Mouse (Mus musculus) stomach, postnatal 0 days (tissue): Measurements from ENCODE around the gene Bmp2k.

Experiments used
- CTCF ChIP-seq: IDR thresholded peaks from 2 replicates; pipeline ENCODE4 v1.5.1; 2016; ENCODE audit warnings: antibody characterized with exemption, low read depth, mild to moderate bottlenecking, moderate library complexity
- EP300 ChIP-seq: optimal IDR thresholded peaks from 2 replicates; pipeline ENCODE3; 2016; ENCODE audit warnings: antibody characterized with exemption

GRCm38 (mm10) chr5:96988880-96989279, 8.6 kb upstream of the Bmp2k start:
- TF ChIP-seq CTCF, result no peak
- TF ChIP-seq EP300, result no peak
